Mouse (Mus musculus) limb, embryonic 10.5 days (tissue): ENCODE data around the gene Fam243. TPM values are rescaled to one million over a fixed set of nuclear protein-coding genes. Genes with fewer than 3 reads are reported as not detected.

Experiments
- DNase-seq: peaks from one replicate; pipeline ENCODE4 v3.0.0-alpha.2; 2017; ENCODE audit warnings: low spot score
- H3K27ac ChIP-seq: fragments of 300-500 bp; sonication (generic); 2 replicates; pipeline ENCODE4 v1.5.1; 2016; ENCODE audit warnings: mild to moderate bottlenecking
- H3K27me3 ChIP-seq: fragments of 300-500 bp; sonication (generic); 2 replicates; pipeline ENCODE4 v1.6.1; 2016; ENCODE audit warnings: low read depth, mild to moderate bottlenecking; ENCODE audit not compliant: poor library complexity, severe bottlenecking
- H3K36me3 ChIP-seq: fragments of 300-500 bp; sonication (generic); 2 replicates; pipeline ENCODE4 v1.6.1; 2016; ENCODE audit warnings: mild to moderate bottlenecking, moderate library complexity
- H3K4me1 ChIP-seq: fragments of 300-500 bp; sonication (generic); 2 replicates; pipeline ENCODE4 v1.6.1; 2016
- H3K4me3 ChIP-seq: fragments of 300-500 bp; sonication (generic); 2 replicates; pipeline ENCODE4 v1.5.1; 2016; ENCODE audit warnings: mild to moderate bottlenecking, moderate library complexity
- H3K9me3 ChIP-seq: fragments of 300-500 bp; sonication (generic); replicated peaks from 2 replicates; pipeline ENCODE4 v1.6.1; 2016; ENCODE audit warnings: mild to moderate bottlenecking
- WGBS: fragments of 180-500 bp; shearing (Covaris S2); methylation state at CpG from one replicate; pipeline ENCODE4 v1.1.7; 2016; 5-methylcytosine and 5-hydroxymethylcytosine counted together
- polyA plus RNA-seq: library from polyadenylated mRNA; unstranded; fragments of >200 nt; fragmentation: Nextera tagmentation; extraction: Ambion mirVana; gene quantifications from 2 replicates; pipeline ENCODE4 v1.2.1, GENCODE M21; 2016

The Fam243 gene
- polyA plus RNA-seq, 1 experiment from 2014 or later, result not detected

GRCm38 (mm10) chr16:92346297-92346916, 25.2 kb upstream of the Fam243 start:
- no peaks in the 10 kb centered on the region for H3K9me3 ChIP-seq
- WGBS, result 80% methylated on average over 13 of the region's 13 CpGs
- H3K27ac ChIP-seq, result no peak overlapping the region
- H3K36me3 ChIP-seq, result no peaks in the 10 kb centered on the region
- H3K27me3 ChIP-seq, result no peaks in the 10 kb centered on the region
- DNase-seq, result no peak
- no peak overlapping the region for H3K4me3 ChIP-seq
- peaks cover 5% of the 10 kb centered on the region for H3K4me1 ChIP-seq

- H3K4me1 ChIP-seq, result peaks cover 17% of the 10 kb centered on the region
- 71% methylated on average over 11 of the region's 11 CpGs for WGBS
- H3K27ac ChIP-seq, result 0 out of 2 replicates have a peak overlapping the region, but pooled peaks have one; percentile 36
- H3K36me3 ChIP-seq, result no peaks in the 10 kb centered on the region
- no peaks in the 10 kb centered on the region for H3K9me3 ChIP-seq
- no peak for DNase-seq
- no peak overlapping the region for H3K4me3 ChIP-seq
- no peaks in the 10 kb centered on the region for H3K27me3 ChIP-seq
These were observed 23.9 kb upstream of the Fam243 start for GRCm38 (mm10) chr16:92345177-92345576.

GRCm38 (mm10) chr16:92340612-92341511, 19.6 kb upstream of the Fam243 start:
- Histone ChIP-seq H3K27ac (no peak overlapping the region), H3K27me3 (0 out of 2 replicates have a peak, but pooled peaks cover 4% of the 10 kb centered on the region), H3K36me3 (no peaks in the 10 kb centered on the region), H3K4me1 (peaks cover 18% of the 10 kb centered on the region), H3K9me3 (no peaks in the 10 kb centered on the region), H3K4me3 (peak overlapping the region; percentile 17; the same call in 1 of the 2 replicates)
- 33% methylated on average over 27 of the region's 27 CpGs for WGBS
- DNase-seq, result peak; percentile 82

- peak; percentile 84 for DNase-seq
- Histone ChIP-seq H3K36me3 (no peaks in the 10 kb centered on the region), H3K9me3 (no peaks in the 10 kb centered on the region), H3K27ac (no peak overlapping the region), H3K4me3 (no peak overlapping the region), H3K4me1 (peaks cover 30% of the 10 kb centered on the region), H3K27me3 (peaks cover 18% of the 10 kb centered on the region; the same call in 1 of the 2 replicates)
- WGBS, result 11% methylated on average over 9 of the region's 9 CpGs
These were observed 15.0 kb upstream of the Fam243 start for GRCm38 (mm10) chr16:92336280-92336679.

GRCm38 (mm10) chr16:92334600-92334999, 13.4 kb upstream of the Fam243 start:
- no peaks in the 10 kb centered on the region for H3K36me3 ChIP-seq
- H3K27ac ChIP-seq, result no peak overlapping the region
- H3K9me3 ChIP-seq, result no peaks in the 10 kb centered on the region
- H3K4me3 ChIP-seq, result no peak overlapping the region
- H3K27me3 ChIP-seq, result peaks cover 16% of the 10 kb centered on the region; the same call in 1 of the 2 replicates
- WGBS, result 65% methylated on average over 9 of the region's 9 CpGs
- DNase-seq, result no peak
- H3K4me1 ChIP-seq, result peaks cover 20% of the 10 kb centered on the region

GRCm38 (mm10) chr16:92330966-92331365, 9.7 kb upstream of the Fam243 start:
- no peaks in the 10 kb centered on the region for H3K36me3 ChIP-seq
- no peak for DNase-seq
- no peak overlapping the region for H3K27ac ChIP-seq
- H3K4me3 ChIP-seq, result no peak overlapping the region
- no peaks in the 10 kb centered on the region for H3K9me3 ChIP-seq
- H3K27me3 ChIP-seq, result peaks cover 15% of the 10 kb centered on the region; the same call in 1 of the 2 replicates
- WGBS, result 73% methylated on average over 5 of the region's 5 CpGs
- peaks cover 23% of the 10 kb centered on the region for H3K4me1 ChIP-seq

- H3K4me1 ChIP-seq, result peaks cover 34% of the 10 kb centered on the region
- H3K9me3 ChIP-seq, result no peaks in the 10 kb centered on the region
- no peak overlapping the region for H3K27ac ChIP-seq
- H3K36me3 ChIP-seq, result no peaks in the 10 kb centered on the region
- no peaks in the 10 kb centered on the region for H3K27me3 ChIP-seq
- no peak overlapping the region for H3K4me3 ChIP-seq
- DNase-seq, result no peak
- WGBS, result 88% methylated on average over 10 of the region's 10 CpGs
These were observed 6.7 kb upstream of the Fam243 start for GRCm38 (mm10) chr16:92327911-92328310.

- Histone ChIP-seq H3K4me3 (no peak overlapping the region), H3K9me3 (no peaks in the 10 kb centered on the region), H3K27ac (no peak overlapping the region), H3K4me1 (peaks cover 23% of the 10 kb centered on the region), H3K27me3 (no peaks in the 10 kb centered on the region), H3K36me3 (no peaks in the 10 kb centered on the region)
- DNase-seq, result no peak
- 61% methylated on average over 1 of the region's 1 CpGs for WGBS
These were observed 3.8 kb upstream of the Fam243 start for GRCm38 (mm10) chr16:92325062-92325406.

- H3K27ac ChIP-seq, result no peak overlapping the region
- 68% methylated on average over 7 of the region's 7 CpGs for WGBS
These were observed 3.2 kb upstream of the Fam243 start for GRCm38 (mm10) chr16:92324309-92325061.

GRCm38 (mm10) chr16:92320361-92320760, 880 bp downstream of the Fam243 start:
- 90% methylated on average over 3 of the region's 3 CpGs for WGBS
- Histone ChIP-seq H3K27me3 (no peaks in the 10 kb centered on the region), H3K36me3 (no peaks in the 10 kb centered on the region; the same call in 1 of the 2 replicates), H3K4me1 (peaks cover 11% of the 10 kb centered on the region), H3K4me3 (no peak overlapping the region), H3K27ac (no peak overlapping the region), H3K9me3 (no peaks in the 10 kb centered on the region)
- no peak for DNase-seq

More at GRCm38 (mm10) chr16:92324309-92325061, 3.2 kb upstream of the Fam243 start:
- Histone ChIP-seq H3K4me1 (peaks cover 21% of the 10 kb centered on the region), H3K27me3 (no peaks in the 10 kb centered on the region), H3K9me3 (no peaks in the 10 kb centered on the region), H3K36me3 (no peaks in the 10 kb centered on the region), H3K4me3 (no peak overlapping the region)
- no peak for DNase-seq

GRCm38 (mm10) chr16:92319353-92320109, 1.7 kb downstream of the Fam243 start:
- Histone ChIP-seq H3K36me3 (no peaks in the 10 kb centered on the region; the same call in 1 of the 2 replicates), H3K4me1 (peaks cover 6% of the 10 kb centered on the region), H3K9me3 (no peaks in the 10 kb centered on the region), H3K4me3 (no peak overlapping the region), H3K27ac (no peak overlapping the region), H3K27me3 (no peaks in the 10 kb centered on the region)
- WGBS, result 65% methylated on average over 20 of the region's 20 CpGs
- peak; percentile 52 for DNase-seq

- Histone ChIP-seq H3K36me3 (peaks cover 22% of the 10 kb centered on the region), H3K4me3 (no peak overlapping the region), H3K27ac (no peak overlapping the region), H3K9me3 (no peaks in the 10 kb centered on the region), H3K4me1 (peaks cover 8% of the 10 kb centered on the region), H3K27me3 (no peaks in the 10 kb centered on the region)
- DNase-seq, result no peak
- WGBS, result 74% methylated on average over 7 of the region's 7 CpGs
These were observed 5.0 kb downstream of the Fam243 start for GRCm38 (mm10) chr16:92316049-92316738.
